Mouse (Mus musculus) testis, adult 2 months (tissue): ENCODE data around the gene Tead2. TPM values are rescaled to one million over a fixed set of nuclear protein-coding genes. Genes with fewer than 3 reads are reported as not detected.
"Not testable (repeated sequence)": the region's sequence is repeated elsewhere in the genome, so short reads cannot be mapped to it uniquely, and the experiment has no call there.

Experiments used
- H3K27ac ChIP-seq: fragments of 200-500 bp; 2 replicates; pipeline ENCODE4 v1.5.1; 2012; ENCODE audit warnings: low read depth, low read length; ENCODE audit not compliant: control insufficient read depth, insufficient read depth
- H3K27me3 ChIP-seq: fragments of 200-500 bp; 2 replicates; pipeline ENCODE4 v1.6.1; 2012; ENCODE audit warnings: mild to moderate bottlenecking, low read length, moderate library complexity; ENCODE audit not compliant: control insufficient read depth, insufficient read depth
- H3K36me3 ChIP-seq: fragments of 200-500 bp; 2 replicates; pipeline ENCODE4 v1.6.1; 2012; ENCODE audit warnings: mild to moderate bottlenecking, low read length; ENCODE audit not compliant: control insufficient read depth, insufficient read depth
- H3K4me1 ChIP-seq: fragments of 200-500 bp; 2 replicates; pipeline ENCODE4 v1.6.1; 2012; ENCODE audit warnings: low read length; ENCODE audit not compliant: control insufficient read depth, insufficient read depth
- H3K4me3 ChIP-seq: fragments of 200-500 bp; 2 replicates; pipeline ENCODE4 v1.5.1; 2012; ENCODE audit warnings: low read depth, mild to moderate bottlenecking, low read length, moderate library complexity, mixed read lengths; ENCODE audit not compliant: control insufficient read depth
- CTCF ChIP-seq: fragments of 200-500 bp; IDR thresholded peaks from 2 replicates; pipeline ENCODE4 v1.5.1; 2012; ENCODE audit warnings: low read depth, mild to moderate bottlenecking, inconsistent platforms, low read length, moderate library complexity; ENCODE audit not compliant: control insufficient read depth, insufficient read depth, insufficient replicate concordance
- POLR2A ChIP-seq: fragments of 200-500 bp; IDR thresholded peaks from 2 replicates; pipeline ENCODE4 v1.6.1; 2012; ENCODE audit warnings: low read depth, mild to moderate bottlenecking, inconsistent platforms, low read length, moderate library complexity; ENCODE audit not compliant: control insufficient read depth
- polyA plus RNA-seq: library from polyadenylated mRNA; depleted of rRNA; stranded (reverse); fragments of >200 nt; gene quantifications from 2 replicates; pipeline ENCODE4 v1.2.3, GENCODE M21; 2012

Gene Tead2
- polyA plus RNA-seq, 1 experiment: 60.2 TPM

DNA sequence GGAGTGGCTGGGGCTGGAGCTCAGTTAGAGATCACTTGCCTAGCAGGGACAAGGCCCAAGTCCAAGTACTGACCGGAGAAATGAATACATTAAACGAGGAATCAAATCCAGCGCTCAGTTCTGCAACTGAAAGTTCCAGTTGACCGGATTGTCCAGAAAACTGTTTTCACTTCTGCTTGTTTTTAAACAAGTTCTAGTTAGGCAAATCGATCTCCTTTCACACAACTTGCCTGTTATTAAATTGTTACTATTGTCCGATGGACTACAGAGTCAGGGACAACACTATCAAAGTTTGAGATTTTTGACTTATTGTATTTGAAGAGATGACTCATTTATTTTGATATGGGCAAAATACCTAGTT is 25.8 kb downstream of the Tead2 start:
- H3K4me3 ChIP-seq: peak overlapping the region; percentile 80

GRCm38 (mm10) chr7:45247666-45248065 is 32.1 kb downstream of the Tead2 start:
- TF ChIP-seq POLR2A: no peak
- no peak for TF ChIP-seq CTCF
- Histone ChIP-seq H3K27ac (no peak overlapping the region), H3K27me3 (no peaks in the 10 kb centered on the region), H3K4me3 (no peak overlapping the region), H3K36me3 (no peaks in the 10 kb centered on the region), H3K4me1 (no peaks in the 10 kb centered on the region)

More for the DNA sequence above, 25.8 kb downstream of the Tead2 start:
- Histone ChIP-seq H3K36me3 (no peaks in the 10 kb centered on the region), H3K4me1 (peaks cover 17% of the 10 kb centered on the region), H3K27me3 (no peaks in the 10 kb centered on the region), H3K27ac (peak overlapping the region; percentile 95)
- TF ChIP-seq POLR2A (no peak), CTCF (no peak)

GRCm38 (mm10) chr7:45253806-45254205 is 38.3 kb downstream of the Tead2 start:
- H3K27ac ChIP-seq: no peak overlapping the region
- no peaks in the 10 kb centered on the region for H3K4me1 ChIP-seq
- TF ChIP-seq POLR2A (no peak), CTCF (no peak)
- no peak overlapping the region for H3K4me3 ChIP-seq
- no peaks in the 10 kb centered on the region for H3K27me3 ChIP-seq
- H3K36me3 ChIP-seq: no peaks in the 10 kb centered on the region

DNA sequence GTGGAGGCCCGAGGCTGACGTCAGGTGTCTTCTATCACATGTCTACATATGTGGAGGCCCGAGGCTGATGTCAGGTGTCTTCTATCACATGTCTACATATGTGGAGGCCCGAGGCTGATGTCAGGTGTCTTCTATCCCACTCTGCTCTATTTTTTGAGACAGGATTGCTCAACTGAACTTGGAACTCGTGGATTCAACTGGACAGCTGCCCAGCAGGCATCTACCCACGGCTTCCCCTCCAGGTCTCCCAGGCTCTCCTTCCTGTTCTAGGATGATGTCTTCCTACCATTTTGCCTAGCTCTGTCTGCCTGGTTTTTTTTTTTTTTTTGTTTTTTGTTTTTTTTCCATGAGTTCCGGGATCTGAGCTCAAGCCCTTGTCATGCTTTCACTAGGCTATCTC is 40.3 kb downstream of the Tead2 start:
- not testable (repeated sequence) for H3K27ac ChIP-seq, H3K4me3 ChIP-seq, H3K27me3 ChIP-seq, H3K4me1 ChIP-seq, H3K36me3 ChIP-seq

GRCm38 (mm10) chr7:45257063-45257840 is 41.7 kb downstream of the Tead2 start:
- Histone ChIP-seq H3K4me1 (no peaks in the 10 kb centered on the region), H3K4me3 (no peak overlapping the region), H3K27ac (no peak overlapping the region), H3K27me3 (no peaks in the 10 kb centered on the region), H3K36me3 (no peaks in the 10 kb centered on the region)
- TF ChIP-seq POLR2A (no peak), CTCF (no peak)

GRCm38 (mm10) chr7:45259281-45259680 is 43.7 kb downstream of the Tead2 start:
- no peak overlapping the region for H3K4me3 ChIP-seq
- H3K27me3 ChIP-seq: no peaks in the 10 kb centered on the region
- H3K4me1 ChIP-seq: no peaks in the 10 kb centered on the region
- no peak overlapping the region for H3K27ac ChIP-seq
- H3K36me3 ChIP-seq: no peaks in the 10 kb centered on the region
- TF ChIP-seq POLR2A (no peak), CTCF (no peak)

DNA sequence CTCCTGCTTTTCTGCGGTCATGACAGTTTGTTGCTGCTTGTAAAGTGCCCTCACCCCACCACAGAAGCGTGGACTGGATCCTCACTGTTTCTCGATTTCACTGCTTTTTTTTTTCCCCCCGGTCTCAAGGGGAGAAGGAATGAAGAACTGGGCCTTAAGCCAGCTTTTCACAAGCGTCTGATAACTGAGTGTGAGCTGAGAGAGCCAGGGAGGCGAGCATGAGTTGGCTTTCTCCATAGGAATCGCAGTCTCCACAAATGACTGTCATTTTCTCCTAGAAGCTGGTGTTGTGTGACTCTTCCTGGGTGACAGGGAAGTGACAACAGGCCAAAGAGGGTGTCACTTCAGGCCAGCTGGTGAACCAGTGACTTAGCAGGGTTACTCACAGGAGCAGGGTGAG is 46.7 kb downstream of the Tead2 start:
- no peak overlapping the region for H3K27ac ChIP-seq
- no peaks in the 10 kb centered on the region for H3K36me3 ChIP-seq
- H3K27me3 ChIP-seq: no peaks in the 10 kb centered on the region
- no peak overlapping the region for H3K4me3 ChIP-seq
- no peak for TF ChIP-seq POLR2A
- no peak for TF ChIP-seq CTCF
- H3K4me1 ChIP-seq: no peaks in the 10 kb centered on the region
